Mouse (Mus musculus): ENCODE measurements around the gene Hoxc11.

The Hoxc11 gene

DNA sequence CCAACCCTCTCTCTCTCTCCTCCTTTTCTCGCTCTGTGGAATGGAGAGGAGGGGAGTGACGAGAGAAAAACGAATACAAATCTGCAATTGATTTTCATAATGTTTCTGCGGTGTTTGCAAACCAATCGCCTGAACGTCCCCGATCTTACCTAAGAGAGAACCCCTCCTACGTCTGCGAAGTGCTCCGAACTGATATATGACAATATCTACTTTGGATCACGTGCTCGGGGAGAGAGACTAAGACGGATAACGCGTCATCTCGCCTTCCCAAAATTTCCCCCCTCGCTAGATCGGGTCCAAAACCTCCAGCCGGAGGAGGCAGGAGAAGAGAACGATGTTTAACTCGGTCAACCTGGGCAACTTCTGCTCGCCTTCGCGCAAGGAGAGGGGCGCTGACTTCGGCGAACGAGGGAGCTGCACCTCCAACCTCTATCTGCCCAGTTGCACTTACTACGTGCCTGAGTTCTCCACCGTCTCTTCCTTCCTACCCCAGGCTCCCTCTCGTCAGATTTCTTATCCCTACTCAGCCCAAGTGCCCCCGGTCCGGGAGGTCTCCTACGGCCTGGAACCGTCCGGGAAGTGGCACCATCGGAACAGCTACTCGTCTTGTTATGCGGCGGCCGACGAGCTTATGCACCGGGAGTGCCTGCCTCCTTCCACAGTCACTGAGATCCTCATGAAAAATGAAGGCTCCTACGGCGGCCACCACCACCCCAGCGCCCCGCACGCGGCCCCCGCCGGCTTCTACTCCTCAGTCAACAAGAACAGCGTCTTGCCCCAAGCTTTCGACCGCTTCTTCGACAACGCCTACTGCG is at the start of gene Hoxc11:
Gene Hoxc11, plus strand, starts transcription at position 236 of the 815 bp plus-strand sequence.
- no peak for DNase-seq (ENCODE audit: low spot score in 2 of 2)

DNA sequence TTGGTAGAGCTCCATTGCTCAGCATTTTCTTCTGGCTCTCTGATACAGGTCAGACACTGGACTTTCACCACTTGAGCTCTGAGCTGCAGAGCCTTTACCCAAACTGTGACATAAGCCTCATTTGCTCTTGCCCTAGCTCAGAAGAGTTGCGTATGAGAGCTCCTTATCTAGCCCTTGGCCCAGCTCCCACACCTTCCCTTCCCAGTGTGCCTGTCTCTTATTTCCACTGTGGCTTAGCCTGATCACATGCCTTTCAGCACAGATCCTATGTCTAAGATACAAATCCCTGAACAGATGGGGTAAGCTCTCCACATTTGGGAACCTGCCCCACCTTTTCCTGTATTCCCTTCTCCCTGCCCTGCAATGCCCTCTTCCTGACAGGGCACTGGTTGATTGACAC is 49.3 kb upstream of the Hoxc11 start:
- no peak for DNase-seq (ENCODE audit: low spot score in 2 of 2)

DNA sequence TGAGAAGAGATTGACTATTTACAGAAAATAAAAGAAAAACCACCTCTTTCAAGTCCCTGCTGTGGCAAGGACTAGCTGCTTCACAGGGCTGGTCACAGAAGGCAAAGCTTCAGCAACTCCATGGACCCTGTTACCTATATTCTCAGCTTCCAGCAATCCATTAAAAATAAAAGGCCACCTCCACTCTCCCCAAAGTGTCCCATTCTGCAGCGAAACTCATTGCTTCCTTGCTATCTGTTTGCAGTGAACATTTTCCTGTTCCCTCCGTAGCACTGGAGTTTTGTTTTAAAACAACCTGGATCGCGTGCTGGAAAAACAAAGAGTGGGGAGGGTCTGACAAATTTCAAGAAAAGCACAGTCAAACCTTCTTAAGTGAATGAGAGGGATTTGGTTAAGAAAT is 44.7 kb upstream of the Hoxc11 start:
- no peak for DNase-seq (ENCODE audit: low spot score in 2 of 2)

DNA sequence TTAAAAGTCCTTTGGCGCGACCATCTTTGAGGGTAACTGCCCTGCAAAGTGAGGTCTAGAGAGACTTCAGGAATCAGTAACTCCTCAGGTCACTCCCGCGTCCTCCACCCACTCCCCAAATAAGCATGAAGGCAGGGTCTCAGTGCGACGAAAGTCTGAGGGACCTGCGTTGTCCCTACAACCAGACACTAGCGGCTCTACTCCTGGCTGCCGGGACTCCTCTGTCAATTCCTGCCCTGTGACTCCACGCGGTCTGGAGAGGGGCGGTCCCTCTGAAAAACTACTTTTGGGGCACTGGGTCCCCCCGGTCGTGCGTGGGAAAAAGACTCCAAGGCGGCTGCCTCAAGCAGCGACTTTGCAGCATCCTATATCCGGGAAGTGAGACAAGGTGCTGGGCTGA is 44.2 kb upstream of the Hoxc11 start:
- DNase-seq (ENCODE audit: low spot score in 2 of 2), result no peak

DNA sequence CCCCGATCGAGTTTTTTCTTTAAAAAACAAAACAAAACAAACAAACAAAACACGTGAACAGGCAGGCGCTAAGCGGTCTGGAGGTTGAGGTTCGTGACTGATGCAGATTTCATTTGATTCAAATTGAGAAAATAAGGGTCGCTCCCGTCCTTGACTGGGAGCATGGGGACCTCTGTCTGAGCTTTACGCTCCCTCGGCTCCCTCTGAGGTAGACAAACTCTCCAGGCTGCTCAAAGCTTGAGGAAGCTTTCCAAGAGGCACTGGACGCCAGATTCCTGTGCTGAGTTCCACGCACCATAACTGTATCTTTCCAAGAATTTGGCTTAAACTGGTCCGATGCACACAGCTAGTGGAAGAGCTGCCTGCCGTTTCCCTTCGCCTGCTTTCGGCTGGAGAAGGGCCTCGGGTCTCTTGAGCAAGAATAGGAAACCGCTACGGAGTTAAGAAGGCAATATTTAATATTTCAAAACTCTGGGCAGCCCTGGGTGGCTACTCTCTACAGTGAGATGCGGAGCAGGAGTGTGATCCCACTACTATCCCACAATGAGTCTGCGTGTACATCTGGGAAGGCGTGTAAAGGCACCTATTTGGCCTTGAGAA is 43.6 kb upstream of the Hoxc11 start:
- DNase-seq (ENCODE audit: low spot score in 2 of 2), result no peak

DNA sequence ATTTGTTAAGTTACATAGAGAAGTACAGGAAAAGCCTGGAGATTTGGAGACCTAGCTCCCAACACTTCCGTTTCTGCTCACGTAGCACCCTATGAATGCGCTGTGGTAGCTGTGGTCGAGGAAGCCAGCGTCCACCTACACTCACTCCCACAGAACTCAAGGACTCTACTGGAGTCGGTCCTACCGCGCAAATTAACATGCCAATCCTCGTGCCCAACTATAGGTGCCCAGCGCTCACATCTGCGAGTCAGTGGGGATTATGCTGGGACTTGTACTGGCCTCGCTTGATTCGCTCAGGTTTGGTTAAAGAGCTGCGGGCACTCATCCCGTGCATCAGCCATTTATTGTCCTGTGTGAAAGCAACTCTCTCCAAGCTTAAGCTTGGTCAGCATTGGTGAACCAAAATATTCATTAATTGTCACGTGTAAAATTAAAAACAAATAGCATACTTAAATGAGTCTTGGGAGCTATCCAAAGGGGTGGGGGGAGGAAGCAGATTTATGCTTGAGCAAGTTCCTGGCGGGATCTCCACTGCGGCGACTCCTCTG is 41.1 kb upstream of the Hoxc11 start:
- no peak for DNase-seq (ENCODE audit: low spot score in 2 of 2)

DNA sequence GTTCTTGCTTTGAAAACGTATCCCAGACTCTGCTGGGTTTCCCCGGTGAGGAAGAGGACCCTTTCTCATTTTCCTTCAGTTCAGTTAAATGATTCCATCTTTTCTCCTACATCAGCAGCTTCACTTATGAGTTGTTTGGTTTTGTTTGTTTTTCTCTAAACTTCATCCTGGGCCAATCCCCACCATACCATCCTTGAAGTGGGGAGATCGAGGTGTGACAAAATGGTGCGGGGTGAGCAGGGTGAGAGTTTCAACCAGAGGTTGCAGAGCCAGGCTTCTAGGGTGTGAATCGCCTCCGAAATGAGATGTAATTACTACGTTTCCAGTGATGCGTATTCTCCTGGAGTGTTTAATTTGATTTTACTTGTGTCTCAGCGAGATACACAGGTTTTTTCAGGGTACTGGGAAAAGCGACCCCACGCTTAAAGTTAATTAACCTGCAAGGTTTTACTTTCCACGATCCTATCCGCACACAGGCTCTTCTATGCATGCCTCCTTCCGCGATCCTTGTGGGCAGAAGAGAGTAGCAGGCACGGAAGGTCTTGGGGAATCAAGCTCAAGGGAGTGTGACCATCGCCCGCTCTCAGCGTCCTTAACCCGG is 36.2 kb upstream of the Hoxc11 start:
- DNase-seq (ENCODE audit: low spot score in 2 of 2), result no peak

DNA sequence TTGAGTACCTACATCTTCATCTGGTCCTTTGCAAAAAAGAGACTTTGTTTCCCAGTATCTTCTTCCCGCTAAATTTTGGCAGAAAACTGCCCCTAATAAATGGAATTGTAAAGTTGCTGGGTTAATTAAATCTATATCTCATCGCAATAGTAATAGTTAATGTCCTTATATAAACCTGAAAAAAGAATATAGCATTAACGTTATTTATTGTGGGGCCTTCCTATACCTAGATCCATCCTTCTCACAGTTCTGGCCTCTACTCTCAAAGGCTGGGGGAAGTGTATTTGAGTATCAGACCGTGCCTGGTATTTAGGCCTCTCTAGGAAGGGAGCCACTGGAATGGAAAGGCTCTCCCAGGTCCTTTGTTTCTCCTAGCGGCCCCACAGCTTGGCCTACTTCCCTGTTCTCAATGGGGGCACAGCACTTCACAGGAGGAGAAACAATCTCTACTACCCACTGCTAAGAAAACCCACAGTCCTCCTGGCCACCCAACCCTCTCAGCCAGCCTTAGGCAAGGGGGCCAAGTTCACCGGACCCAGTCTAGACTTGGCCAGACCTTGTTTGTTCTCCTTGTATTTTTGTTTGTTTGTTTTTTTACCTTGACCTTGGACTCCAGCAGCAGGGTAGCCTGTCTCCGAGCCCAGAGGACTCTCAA is 35.5 kb upstream of the Hoxc11 start:
- DNase-seq (ENCODE audit: low spot score in 2 of 2), result no peak

DNA sequence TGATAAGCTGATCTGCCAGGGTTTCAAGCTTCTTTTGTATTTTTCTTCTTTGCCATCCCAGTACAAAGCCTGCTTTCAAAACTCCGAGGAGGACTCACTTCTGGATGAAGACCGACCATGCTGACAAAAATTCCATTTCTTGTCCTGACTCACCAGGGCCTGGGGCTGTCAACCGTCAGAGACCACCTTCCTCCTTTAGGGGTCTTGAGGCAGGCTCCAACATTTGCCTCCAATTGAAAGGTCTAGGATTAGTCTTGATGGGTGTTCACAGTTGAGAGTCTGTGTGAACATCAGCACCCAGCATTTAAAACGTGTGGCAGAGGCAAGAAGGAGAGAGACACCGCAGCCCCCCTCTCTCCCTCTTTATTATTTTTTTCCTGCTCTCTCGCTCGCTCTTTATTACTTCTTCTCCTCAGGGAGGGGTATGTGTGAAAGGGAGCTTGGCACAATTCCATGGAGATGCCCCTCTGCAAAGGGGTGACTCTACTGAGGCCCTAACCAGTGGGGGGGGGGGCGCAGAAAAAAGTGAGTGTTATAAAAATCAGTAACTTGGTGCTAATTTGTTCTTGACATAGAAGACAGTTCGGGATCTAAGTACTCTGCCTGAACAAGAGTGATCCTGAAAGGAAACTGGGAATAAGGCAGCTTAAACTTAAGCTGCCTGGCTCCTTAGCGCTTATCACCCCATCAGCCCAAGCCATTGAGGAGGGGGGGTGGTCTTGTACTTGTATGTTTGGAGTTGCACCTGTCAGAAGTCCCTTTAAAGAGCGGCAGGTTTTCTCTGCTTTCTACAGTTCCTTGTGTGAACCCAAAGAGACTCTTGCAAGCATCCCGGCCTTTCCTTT is 34.7 kb upstream of the Hoxc11 start:
- DNase-seq (ENCODE audit: low spot score in 2 of 2), result no peak

DNA sequence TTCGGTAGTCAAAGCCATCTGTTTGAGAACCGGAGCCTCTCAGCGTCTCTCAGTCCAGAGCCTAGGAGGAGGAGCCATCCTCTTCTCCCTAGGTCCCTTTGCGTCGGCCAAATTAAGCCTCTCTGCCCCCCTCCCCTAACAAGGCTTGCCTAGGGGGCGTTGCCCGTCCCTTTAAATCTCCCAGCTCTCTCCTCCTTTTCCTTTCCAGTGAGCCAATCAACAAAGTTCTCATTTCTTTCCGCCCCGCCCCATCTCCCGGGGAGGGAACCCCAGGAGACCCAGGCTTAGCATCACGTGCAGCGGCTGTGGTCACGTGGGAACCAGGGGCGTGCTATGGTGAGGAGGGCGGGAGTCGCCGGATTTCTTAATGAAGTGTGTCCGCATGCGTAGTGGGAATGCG is 33.6 kb upstream of the Hoxc11 start:
- DNase-seq (ENCODE audit: low spot score in 2 of 2), result peak in 1 of 2 experiments; percentile 15

DNA sequence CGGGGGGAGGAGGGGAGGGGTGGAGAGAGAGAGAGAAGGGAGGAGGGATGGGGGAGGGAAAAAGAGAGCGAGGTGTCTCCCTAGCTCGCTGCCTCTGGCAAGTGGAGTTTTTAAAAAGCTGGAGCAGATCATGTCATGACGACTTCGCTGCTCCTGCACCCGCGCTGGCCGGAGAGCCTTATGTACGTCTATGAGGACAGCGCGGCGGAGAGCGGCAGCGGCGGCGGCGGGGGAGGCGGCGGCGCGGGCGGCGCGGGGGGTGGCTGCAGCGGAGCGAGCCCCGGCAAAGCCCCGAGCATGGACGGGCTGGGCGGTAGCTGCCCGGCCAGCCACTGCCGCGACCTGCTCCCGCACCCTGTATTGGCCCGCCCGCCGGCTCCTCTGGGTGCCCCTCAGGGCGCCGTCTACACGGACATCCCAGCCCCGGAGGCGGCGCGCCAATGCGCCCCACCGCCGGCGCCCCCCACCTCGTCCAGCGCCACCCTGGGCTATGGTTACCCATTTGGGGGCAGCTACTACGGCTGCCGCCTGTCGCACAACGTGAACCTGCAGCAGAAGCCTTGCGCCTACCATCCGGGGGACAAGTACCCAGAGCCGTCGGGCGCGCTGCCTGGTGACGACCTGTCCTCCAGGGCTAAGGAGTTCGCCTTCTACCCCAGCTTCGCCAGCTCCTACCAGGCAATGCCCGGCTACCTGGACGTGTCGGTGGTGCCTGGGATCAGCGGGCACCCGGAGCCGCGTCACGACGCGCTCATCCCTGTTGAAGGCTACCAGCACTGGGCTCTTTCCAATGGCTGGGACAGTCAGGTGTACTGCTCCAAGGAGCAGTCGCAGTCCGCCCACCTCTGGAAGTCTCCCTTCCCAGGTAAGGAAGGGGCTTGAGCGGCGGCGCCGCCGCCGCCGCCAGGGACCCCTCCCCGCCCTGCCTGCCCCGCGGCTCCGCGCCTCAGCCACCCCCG is 32.9 kb upstream of the Hoxc11 start, which contains the start of gene Hoxc13:
Gene Hoxc13, plus strand, starts transcription at position 51 of the 959 bp plus-strand sequence.
- no peak for DNase-seq (ENCODE audit: low spot score in 2 of 2)

DNA sequence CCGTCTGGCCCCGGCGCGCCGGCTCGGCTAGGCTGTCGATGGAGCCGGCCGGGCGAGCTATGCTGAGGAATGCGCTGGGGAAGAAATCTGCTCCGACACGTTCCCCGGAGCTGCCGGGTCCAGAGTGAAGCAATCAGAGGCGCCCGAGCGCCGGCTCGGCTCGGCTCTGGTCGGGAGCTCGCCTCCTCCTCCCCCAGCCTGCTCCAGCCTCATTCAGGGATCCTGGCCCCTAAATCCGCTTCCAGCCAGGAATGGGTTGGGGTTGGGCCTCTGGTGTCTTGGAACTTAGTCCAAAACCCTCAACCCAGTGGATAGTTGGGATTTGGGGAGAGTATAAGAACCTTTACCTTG is 32.2 kb upstream of the Hoxc11 start:
- DNase-seq (ENCODE audit: low spot score in 2 of 2), result no peak

DNA sequence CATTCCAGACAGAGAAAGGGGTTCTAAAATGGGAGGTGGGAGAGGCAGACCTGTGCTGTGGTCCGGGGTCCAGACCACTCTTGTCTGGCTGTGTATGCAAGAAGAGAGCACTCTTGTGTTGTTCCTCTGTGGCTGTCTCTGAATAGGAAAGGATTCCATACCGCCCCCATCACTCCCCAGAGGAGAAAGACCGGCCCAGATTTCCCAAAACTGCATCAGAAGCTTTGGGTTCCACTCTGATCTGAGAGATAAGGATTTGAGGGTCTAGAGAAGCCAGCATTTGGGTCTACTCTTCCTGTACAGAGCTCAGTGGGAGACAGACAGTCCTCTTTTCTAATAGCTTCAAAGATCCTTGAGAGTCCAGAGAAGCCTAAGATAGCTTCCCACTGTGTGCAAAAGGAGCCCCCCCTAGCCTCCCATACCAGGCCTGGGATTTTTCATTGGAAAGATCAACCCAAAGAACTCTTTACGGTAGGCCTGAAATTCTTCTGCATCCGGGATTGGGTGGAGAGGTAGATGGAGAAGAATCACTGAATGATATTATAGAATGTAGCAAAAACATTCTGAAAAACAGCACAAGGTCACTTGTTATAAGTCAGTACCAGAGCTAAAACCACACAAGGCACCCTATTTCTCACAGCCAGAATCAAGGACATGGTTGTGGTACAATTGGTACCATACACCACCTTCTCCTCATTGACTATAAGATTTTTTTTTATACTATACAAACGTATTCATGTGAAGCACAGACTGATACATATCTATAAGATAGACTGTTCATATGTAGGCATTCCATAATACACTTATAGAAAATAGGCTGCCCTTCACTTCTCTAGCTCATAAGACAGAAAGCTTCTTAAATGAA is 31.4 kb upstream of the Hoxc11 start:
- no peak for DNase-seq (ENCODE audit: low spot score in 2 of 2)

DNA sequence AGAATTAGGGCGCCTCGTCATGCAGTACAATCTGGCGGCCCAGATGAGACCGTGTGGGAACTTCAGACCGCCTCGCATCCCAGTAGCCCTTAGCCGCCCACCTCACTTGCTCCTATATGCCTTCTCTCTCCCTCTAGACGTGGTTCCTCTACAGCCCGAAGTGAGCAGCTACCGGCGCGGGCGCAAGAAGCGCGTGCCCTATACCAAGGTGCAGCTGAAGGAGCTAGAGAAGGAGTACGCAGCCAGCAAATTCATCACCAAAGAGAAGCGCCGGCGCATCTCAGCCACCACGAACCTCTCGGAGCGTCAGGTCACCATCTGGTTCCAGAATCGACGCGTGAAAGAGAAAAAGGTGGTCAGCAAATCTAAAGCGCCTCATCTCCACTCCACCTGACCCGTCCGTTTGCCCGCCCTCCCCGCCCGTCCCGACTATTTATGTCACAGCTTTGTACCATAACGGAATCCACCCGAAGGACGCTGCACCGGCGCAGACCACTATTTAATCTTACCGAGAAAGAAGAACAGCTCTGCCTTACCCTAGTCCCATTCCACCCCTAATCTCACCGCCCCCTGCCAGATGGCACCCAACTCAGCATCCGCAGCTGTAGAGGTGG is 27.1 kb upstream of the Hoxc11 start:
- DNase-seq (ENCODE audit: low spot score in 2 of 2), result no peak

DNA sequence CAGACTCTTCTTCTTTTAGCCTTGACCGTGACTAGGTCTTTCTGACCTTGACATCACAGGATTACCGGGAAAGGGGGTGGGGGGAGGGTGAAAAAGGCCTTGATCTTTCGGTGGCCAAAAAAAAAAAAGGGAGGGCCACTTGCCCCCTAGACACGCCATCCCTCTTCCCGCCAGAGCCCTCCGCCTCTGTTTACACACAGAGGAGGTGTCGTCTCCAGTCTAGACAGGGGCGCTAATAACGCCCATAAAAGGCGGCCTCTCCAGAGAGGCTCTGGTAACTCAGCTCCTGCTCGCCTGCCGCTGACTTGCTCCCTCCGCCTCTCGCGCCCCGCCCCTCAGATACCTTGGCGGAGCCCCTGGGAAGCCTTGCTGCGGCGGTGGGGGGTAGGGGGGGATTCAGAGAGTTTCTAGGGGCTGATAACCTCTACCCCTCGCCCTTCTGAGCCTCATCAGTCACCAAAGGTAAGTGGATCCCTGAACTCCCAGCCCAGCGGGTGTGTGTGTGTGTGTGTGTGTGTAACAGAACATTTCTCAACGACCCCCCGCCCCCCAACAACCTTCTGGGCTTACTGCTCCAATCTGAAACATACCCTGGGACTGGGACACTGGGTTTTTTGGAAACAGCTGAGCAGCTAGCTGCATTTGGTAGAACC is 22.4 kb upstream of the Hoxc11 start:
- no peak for DNase-seq (ENCODE audit: low spot score in 2 of 2)

DNA sequence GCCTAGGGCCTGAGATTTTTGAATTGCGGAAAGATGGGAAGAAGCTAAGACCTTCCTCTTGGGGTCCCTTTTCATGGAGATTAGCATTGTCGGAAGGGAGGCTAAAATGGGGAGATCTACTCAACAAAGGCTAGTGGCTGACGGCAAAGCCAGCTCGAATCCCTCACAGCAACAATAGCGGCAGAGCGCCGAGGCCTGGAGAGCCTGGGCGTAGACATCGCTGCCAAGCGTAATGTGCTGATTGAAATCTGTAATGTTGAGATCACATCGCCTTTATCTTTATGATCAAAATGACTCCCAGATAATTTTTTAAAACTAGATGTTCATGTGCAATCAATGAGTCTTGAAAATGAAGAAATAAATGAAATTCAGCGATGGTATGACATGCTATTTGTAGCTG is 19.8 kb upstream of the Hoxc11 start:
- DNase-seq (ENCODE audit: low spot score in 2 of 2), result no peak

DNA sequence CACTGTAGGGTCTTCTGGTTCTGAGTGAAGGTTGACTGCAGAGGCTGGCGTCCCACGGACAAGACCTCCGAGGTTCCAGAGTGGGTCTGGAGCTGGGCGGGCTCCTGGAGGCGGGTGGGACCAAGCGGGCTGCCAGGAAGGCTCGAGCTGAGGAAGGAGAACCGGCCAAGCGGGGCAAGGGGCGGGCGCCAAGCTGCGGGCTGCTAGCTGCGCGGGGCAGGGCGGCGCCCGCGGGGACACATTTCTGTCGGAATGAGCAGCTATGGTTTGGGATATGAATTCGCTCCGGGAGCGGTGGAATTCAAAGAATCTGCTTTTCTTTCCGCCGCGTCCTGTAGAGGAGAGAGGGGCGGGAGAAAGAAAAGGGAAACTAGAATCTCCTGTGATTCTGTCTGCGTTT is 19.3 kb upstream of the Hoxc11 start:
- no peak for DNase-seq (ENCODE audit: low spot score in 2 of 2)

DNA sequence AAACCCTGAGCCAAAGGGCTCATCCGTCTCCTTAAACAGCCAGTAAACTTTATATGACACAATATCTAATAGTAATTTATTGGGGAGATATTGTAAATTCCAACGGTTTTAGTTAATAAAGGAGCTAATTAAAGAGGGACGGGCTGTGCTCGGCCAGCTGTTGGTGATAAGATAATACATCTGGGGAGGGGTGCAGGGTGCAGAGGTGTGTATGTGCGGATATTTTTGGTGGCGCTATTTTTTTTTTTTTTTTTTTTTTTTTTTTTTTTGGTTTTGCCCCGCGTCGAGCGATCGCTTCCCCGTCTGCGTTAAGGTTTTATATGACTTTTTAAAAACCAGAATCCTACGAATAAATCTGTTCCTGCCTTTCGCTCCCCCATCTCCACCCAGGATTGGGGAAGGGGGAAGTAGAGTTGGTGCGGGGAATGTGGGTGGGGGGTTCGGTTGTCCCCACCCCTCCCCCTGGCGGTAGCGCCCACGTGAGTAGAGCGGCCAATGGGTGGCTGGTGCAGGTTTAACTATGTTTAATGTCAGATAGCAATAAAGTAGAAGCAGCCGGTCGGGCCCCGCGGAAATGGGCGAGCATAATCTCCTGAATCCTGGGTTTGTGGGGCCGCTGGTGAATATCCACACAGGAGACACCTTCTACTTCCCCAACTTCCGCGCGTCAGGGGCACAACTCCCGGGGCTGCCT is 17.8 kb upstream of the Hoxc11 start, which contains the start of gene Hoxc12:
Gene Hoxc12, plus strand, starts transcription at position 479 of the 694 bp plus-strand sequence.
- DNase-seq (ENCODE audit: low spot score in 2 of 2), result no peak

All from spleen, postnatal 10 days (tissue).